In genomic region chrX:12088301-12089026, GRCm38 (mm10) we compare ENCODE assay signal across 8 mouse cellular contexts.
DNase-seq lines count a peak whose midpoint lies in the region; ATAC-seq and TF ChIP-seq lines count a peak whose summit lies in the region.

No protein-coding gene starts in this region.

- no peaks in the 10 kb centered on the region; the same call in 1 of the 2 replicates for H3K4me1 ChIP-seq in embryonic facial prominence, embryonic 11.5 days (ENCODE audit: control insufficient read depth, insufficient read depth, low read length)
- peaks cover 9% of the 10 kb centered on the region for H3K4me1 ChIP-seq in kidney, adult 2 months (ENCODE audit: control insufficient read depth, insufficient read depth, low read length)
- H3K4me1 ChIP-seq in liver, embryonic 12.5 days = peaks cover 72% of the 10 kb centered on the region
- H3K4me1 ChIP-seq in stomach, embryonic 15.5 days = peaks cover 24% of the 10 kb centered on the region

- ATAC-seq in embryonic facial prominence, embryonic 11.5 days (replicated peaks; ENCODE audit: insufficient number of reproducible peaks, low FRiP score, low TSS enrichment, low read depth) = peak; percentile 57
- ATAC-seq in liver, embryonic 12.5 days = peak; percentile 50
- peak; percentile 41; the same call in 1 of the 2 replicates for ATAC-seq in stomach, embryonic 15.5 days (ENCODE audit: insufficient read depth, low FRiP score, low read depth)

- H3K27ac ChIP-seq in embryonic facial prominence, embryonic 11.5 days (replicated peaks; ENCODE audit: low read depth, low read length) = peak overlapping the region; percentile 65
- H3K27ac ChIP-seq in kidney, adult 2 months (ENCODE audit: insufficient read depth, low read depth, low read length) = peak overlapping the region; percentile 95
- H3K27ac ChIP-seq in liver, embryonic 12.5 days = peak overlapping the region; percentile 84
- H3K27ac ChIP-seq in stomach, embryonic 15.5 days = peak overlapping the region; percentile 96

- TF ChIP-seq CTCF in kidney, adult 2 months (conservative IDR thresholded peaks at IDR 0.05; ENCODE audit: insufficient read depth, insufficient read length, low read depth, low read length) = no peak

- H3K4me2 ChIP-seq in embryonic facial prominence, embryonic 11.5 days (ENCODE audit: low read depth, low read length) = peak overlapping the region; percentile 88
- H3K4me2 ChIP-seq in liver, embryonic 12.5 days = peak overlapping the region; percentile 89
- peak overlapping the region; percentile 88 for H3K4me2 ChIP-seq in stomach, embryonic 15.5 days

- 1% methylated on average over 44 of the region's 72 CpGs for WGBS in embryonic facial prominence, embryonic 11.5 days
- WGBS in kidney, adult 2 months = under 1% methylated on average over 41 of the region's 72 CpGs
- under 1% methylated on average over 44 of the region's 72 CpGs for WGBS in liver, embryonic 12.5 days (ENCODE audit: insufficient replicate concordance)
- 3% methylated on average over 41 of the region's 72 CpGs for WGBS in stomach, embryonic 15.5 days

- TF ChIP-seq POLR2A in kidney, adult 2 months (IDR thresholded peaks at IDR 0.05; ENCODE audit: low read depth, low read length) = no peak

- H3K27me3 ChIP-seq in embryonic facial prominence, embryonic 11.5 days (ENCODE audit: control insufficient read depth, insufficient read depth, low read length) = peaks cover 67% of the 10 kb centered on the region
- no peaks in the 10 kb centered on the region for H3K27me3 ChIP-seq in kidney, adult 2 months (replicated peaks; ENCODE audit: control insufficient read depth, insufficient read depth, low read length)
- peaks cover 100% of the 10 kb centered on the region for H3K27me3 ChIP-seq in liver, embryonic 12.5 days (replicated peaks)
- peaks cover 48% of the 10 kb centered on the region for H3K27me3 ChIP-seq in stomach, embryonic 15.5 days (replicated peaks)

- no peaks in the 10 kb centered on the region for H3K9me3 ChIP-seq in embryonic facial prominence, embryonic 11.5 days (replicated peaks; ENCODE audit: control insufficient read depth, low read length)
- H3K9me3 ChIP-seq in liver, embryonic 12.5 days (replicated peaks) = no peaks in the 10 kb centered on the region
- no peaks in the 10 kb centered on the region for H3K9me3 ChIP-seq in stomach, embryonic 15.5 days

- H3K9ac ChIP-seq in embryonic facial prominence, embryonic 11.5 days (replicated peaks; ENCODE audit: low read length) = peak overlapping the region; percentile 57
- H3K9ac ChIP-seq in liver, embryonic 12.5 days = peak overlapping the region; percentile 71
- H3K9ac ChIP-seq in stomach, embryonic 15.5 days = peak overlapping the region; percentile 29; the same call in 1 of the 2 replicates

- DNase-seq in left cerebral cortex, adult 18-20 months (ENCODE audit: low spot score in 2 of 2) = peak; percentile 40 to 62
- DNase-seq in left cerebral cortex, adult 11 months (ENCODE audit: low spot score) = no peak
- DNase-seq in embryonic facial prominence, embryonic 11.5 days (ENCODE audit: low spot score) = peak; percentile 69
- peak; percentile 81 to 83 for DNase-seq in heart, adult 9 months (ENCODE audit: low spot score in 2 of 2)
- DNase-seq in kidney, adult 2 months = peak; percentile 92
- DNase-seq in naive thymus-derived CD4-positive, alpha-beta T cell, adult 2 months (ENCODE audit: low read depth) = peak; percentile 88

- peak overlapping the region; percentile 41 for H3K4me3 ChIP-seq in embryonic facial prominence, embryonic 11.5 days (ENCODE audit: low read depth, low read length)
- H3K4me3 ChIP-seq in kidney, adult 2 months (ENCODE audit: insufficient read depth, low read depth, low read length) = peak overlapping the region; percentile 60
- peak overlapping the region; percentile 60 for H3K4me3 ChIP-seq in liver, embryonic 12.5 days
- peak overlapping the region; percentile 51 for H3K4me3 ChIP-seq in stomach, embryonic 15.5 days (replicated peaks)

- H3K36me3 ChIP-seq in embryonic facial prominence, embryonic 11.5 days (replicated peaks; ENCODE audit: control insufficient read depth, insufficient read depth, low read depth, low read length) = no peaks in the 10 kb centered on the region
- no peaks in the 10 kb centered on the region for H3K36me3 ChIP-seq in kidney, adult 2 months (ENCODE audit: control insufficient read depth, insufficient read depth, low read length)
- H3K36me3 ChIP-seq in liver, embryonic 12.5 days = no peaks in the 10 kb centered on the region
- no peaks in the 10 kb centered on the region for H3K36me3 ChIP-seq in stomach, embryonic 15.5 days
